Comparison of ENCODE assay signal across 19 mouse cellular contexts in the genomic region with DNA sequence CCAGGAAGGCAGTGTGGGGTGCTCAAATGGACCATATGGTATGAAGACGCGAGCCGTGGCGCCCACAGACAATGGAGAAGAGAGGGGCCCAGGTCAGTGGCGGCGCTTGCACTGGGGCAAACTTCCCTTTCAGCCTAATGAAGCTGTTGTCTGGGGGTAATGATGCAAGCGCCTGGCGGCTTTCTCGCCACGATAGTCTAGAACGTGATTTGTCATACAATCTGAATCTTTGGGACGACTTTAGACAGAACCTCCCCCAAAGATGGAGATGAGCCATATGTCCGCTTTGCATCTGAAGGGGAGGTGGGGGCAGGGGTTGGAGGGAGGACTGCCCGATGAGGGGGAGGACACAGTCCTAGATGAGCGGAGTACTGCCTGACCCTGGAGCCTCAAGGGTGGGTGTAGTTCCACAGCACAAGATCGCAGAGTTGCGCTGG. TPM values are rescaled to one million over a fixed set of nuclear protein-coding genes. Genes with fewer than 3 reads are reported as not detected.
DNase-seq lines count a peak whose midpoint lies in the region; ATAC-seq and TF ChIP-seq lines count a peak whose summit lies in the region.
"Had no signal": no experiment of that assay in that cellular context is flagged by ENCODE, and none has a peak within 500 bp of the region (broad histone marks: within the 10 kb centered on the region; RNA-seq: fewer than 3 reads in every experiment).

No protein-coding gene starts in this region.

- 3% methylated on average over 17 of the region's 17 CpGs for WGBS in limb, embryonic 11.5 days
- 2% methylated on average over 17 of the region's 17 CpGs for WGBS in limb, embryonic 10.5 days
- WGBS in embryonic facial prominence, embryonic 11.5 days: 3% methylated on average over 17 of the region's 17 CpGs
- 2% methylated on average over 17 of the region's 17 CpGs for WGBS in hindbrain, embryonic 14.5 days
- 7% methylated on average over 17 of the region's 17 CpGs for WGBS in stomach, postnatal 0 days

- no peak overlapping the region for H3K4me3 ChIP-seq in limb, embryonic 11.5 days (ENCODE audit: low read depth, low read length)
- H3K4me3 ChIP-seq in limb, embryonic 10.5 days: no peak overlapping the region
- no peak overlapping the region for H3K4me3 ChIP-seq in embryonic facial prominence, embryonic 11.5 days (ENCODE audit: low read depth, low read length)
- H3K4me3 ChIP-seq in hindbrain, embryonic 14.5 days (replicated peaks; ENCODE audit: low read length): no peak overlapping the region
- H3K4me3 ChIP-seq in stomach, postnatal 0 days (ENCODE audit: low read depth, low read length): no peak overlapping the region
- H3K4me3 ChIP-seq: heart, embryonic 12.5 days; hindbrain, embryonic 15.5 days; left cerebral cortex, adult 2 months had no signal

- TF ChIP-seq EP300 in stomach, postnatal 0 days (optimal IDR thresholded peaks at IDR 0.05): no peak

- ATAC-seq in limb, embryonic 11.5 days (ENCODE audit: insufficient number of reproducible peaks, low FRiP score, low TSS enrichment, low read depth): no peak
- ATAC-seq in embryonic facial prominence, embryonic 11.5 days (replicated peaks; ENCODE audit: insufficient number of reproducible peaks, low FRiP score, low TSS enrichment, low read depth): peak; percentile 35
- peak; percentile 25; the same call in 1 of the 2 replicates for ATAC-seq in hindbrain, embryonic 14.5 days (ENCODE audit: low FRiP score)
- no peak for ATAC-seq in stomach, postnatal 0 days (ENCODE audit: low FRiP score, low TSS enrichment)
- no peak for ATAC-seq in activated CD4-positive, CD25-positive, alpha-beta regulatory T cell, adult 4 months

- no peak overlapping the region for H3K27ac ChIP-seq in limb, embryonic 11.5 days (replicated peaks; ENCODE audit: low read depth, low read length)
- H3K27ac ChIP-seq in limb, embryonic 10.5 days: no peak overlapping the region
- no peak overlapping the region for H3K27ac ChIP-seq in embryonic facial prominence, embryonic 11.5 days (replicated peaks; ENCODE audit: low read depth, low read length)
- H3K27ac ChIP-seq in hindbrain, embryonic 14.5 days: no peak overlapping the region
- no peak overlapping the region for H3K27ac ChIP-seq in stomach, postnatal 0 days (replicated peaks)
- H3K27ac ChIP-seq: embryonic facial prominence, embryonic 13.5 days; hindbrain, embryonic 15.5 days; left cerebral cortex, adult 2 months had no signal

- peaks cover 72% of the 10 kb centered on the region for H3K27me3 ChIP-seq in limb, embryonic 11.5 days (ENCODE audit: control insufficient read depth, insufficient read depth, low read length)
- H3K27me3 ChIP-seq in limb, embryonic 10.5 days (ENCODE audit: low read depth, poor library complexity, severe bottlenecking): peaks cover 98% of the 10 kb centered on the region
- H3K27me3 ChIP-seq in embryonic facial prominence, embryonic 11.5 days (ENCODE audit: control insufficient read depth, insufficient read depth, low read length): peaks cover 68% of the 10 kb centered on the region
- peaks cover 98% of the 10 kb centered on the region for H3K27me3 ChIP-seq in hindbrain, embryonic 14.5 days (ENCODE audit: control insufficient read depth, insufficient read depth, low read length)
- H3K27me3 ChIP-seq in stomach, postnatal 0 days (ENCODE audit: control insufficient read depth, insufficient read depth, low read length): peaks cover 7% of the 10 kb centered on the region

- no peak overlapping the region for H3K4me2 ChIP-seq in limb, embryonic 11.5 days (ENCODE audit: low read depth, severe bottlenecking)
- no peak overlapping the region for H3K4me2 ChIP-seq in embryonic facial prominence, embryonic 11.5 days (ENCODE audit: low read depth, low read length)
- H3K4me2 ChIP-seq in hindbrain, embryonic 14.5 days (replicated peaks): no peak overlapping the region
- H3K4me2 ChIP-seq in stomach, postnatal 0 days (replicated peaks; ENCODE audit: low read depth): no peak overlapping the region
- H3K4me2 ChIP-seq: embryonic facial prominence, embryonic 13.5 days; heart, embryonic 12.5 days; hindbrain, embryonic 15.5 days had no signal

- DNase-seq in limb, embryonic 11.5 days (ENCODE audit: low spot score): peak; percentile 31
- no peak for DNase-seq in limb, embryonic 10.5 days (ENCODE audit: low spot score)
- DNase-seq in embryonic facial prominence, embryonic 11.5 days (ENCODE audit: low spot score): no peak
- DNase-seq in hindbrain, embryonic 14.5 days (ENCODE audit: low spot score): no peak
- DNase-seq in retina, embryonic 14.5 days (ENCODE audit: low spot score): peak; percentile 70
- no peak for DNase-seq in cerebellum, adult 11-12 months
- DNase-seq in stomach, postnatal 0 days (ENCODE audit: low spot score): no peak
- DNase-seq: adrenal gland, postnatal 14 days; B cell, adult 2 months; kidney, postnatal 25 days; lung, postnatal 10 days; thymus, postnatal 36 days had no signal

- no peaks in the 10 kb centered on the region for H3K9me3 ChIP-seq in limb, embryonic 11.5 days (ENCODE audit: control insufficient read depth, low read length)
- no peaks in the 10 kb centered on the region for H3K9me3 ChIP-seq in limb, embryonic 10.5 days (replicated peaks)
- H3K9me3 ChIP-seq in embryonic facial prominence, embryonic 11.5 days (replicated peaks; ENCODE audit: control insufficient read depth, low read length): no peaks in the 10 kb centered on the region
- H3K9me3 ChIP-seq in hindbrain, embryonic 14.5 days (ENCODE audit: control insufficient read depth, low read length): no peaks in the 10 kb centered on the region
- no peaks in the 10 kb centered on the region for H3K9me3 ChIP-seq in stomach, postnatal 0 days (ENCODE audit: control insufficient read depth, low read length)
- H3K9me3 ChIP-seq: embryonic facial prominence, embryonic 13.5 days; heart, embryonic 12.5 days; hindbrain, embryonic 15.5 days had no signal

- no peak overlapping the region for H3K9ac ChIP-seq in limb, embryonic 11.5 days (ENCODE audit: low read length)
- no peak overlapping the region for H3K9ac ChIP-seq in embryonic facial prominence, embryonic 11.5 days (replicated peaks; ENCODE audit: low read length)
- no peak overlapping the region for H3K9ac ChIP-seq in hindbrain, embryonic 14.5 days
- H3K9ac ChIP-seq in stomach, postnatal 0 days (ENCODE audit: low read length): no peak overlapping the region
- H3K9ac ChIP-seq: embryonic facial prominence, embryonic 13.5 days; heart, embryonic 12.5 days; hindbrain, embryonic 15.5 days had no signal

- peaks cover 9% of the 10 kb centered on the region for H3K4me1 ChIP-seq in limb, embryonic 11.5 days (ENCODE audit: control insufficient read depth, insufficient read depth, low read length)
- peaks cover 19% of the 10 kb centered on the region for H3K4me1 ChIP-seq in limb, embryonic 10.5 days
- peaks cover 6% of the 10 kb centered on the region for H3K4me1 ChIP-seq in embryonic facial prominence, embryonic 11.5 days (ENCODE audit: control insufficient read depth, insufficient read depth, low read length)
- H3K4me1 ChIP-seq in hindbrain, embryonic 14.5 days (replicated peaks; ENCODE audit: control insufficient read depth, insufficient read depth, low read length): peaks cover 16% of the 10 kb centered on the region; the same call in 1 of the 2 replicates
- H3K4me1 ChIP-seq in stomach, postnatal 0 days (replicated peaks; ENCODE audit: control insufficient read depth, insufficient read depth): no peaks in the 10 kb centered on the region

- TF ChIP-seq CTCF in stomach, postnatal 0 days (IDR thresholded peaks at IDR 0.05; ENCODE audit: low read depth): no peak

- no peaks in the 10 kb centered on the region for H3K36me3 ChIP-seq in limb, embryonic 11.5 days (ENCODE audit: control insufficient read depth, insufficient read depth, low read length)
- H3K36me3 ChIP-seq in limb, embryonic 10.5 days: no peaks in the 10 kb centered on the region
- no peaks in the 10 kb centered on the region for H3K36me3 ChIP-seq in embryonic facial prominence, embryonic 11.5 days (replicated peaks; ENCODE audit: control insufficient read depth, insufficient read depth, low read depth, low read length)
- H3K36me3 ChIP-seq in hindbrain, embryonic 14.5 days (replicated peaks; ENCODE audit: control insufficient read depth, insufficient read depth): no peaks in the 10 kb centered on the region
- no peaks in the 10 kb centered on the region for H3K36me3 ChIP-seq in stomach, postnatal 0 days (ENCODE audit: control insufficient read depth, insufficient read depth, low read length)
- H3K36me3 ChIP-seq: embryonic facial prominence, embryonic 13.5 days; heart, embryonic 12.5 days; hindbrain, embryonic 15.5 days had no signal

RNA-seq across cellular contexts. Expression of gene Neurog1, which starts 8.4 kb away (rescaled TPM):
- not detected in 2 replicates for polyA plus RNA-seq in limb, embryonic 11.5 days (2014; fragmentation: Nextera tagmentation; extraction: Ambion mirVana)
- 0.11 TPM in 1 of 2 replicates, not detected in the other for polyA plus RNA-seq in limb, embryonic 10.5 days (2016; fragmentation: Nextera tagmentation; extraction: Ambion mirVana)
- polyA plus RNA-seq in embryonic facial prominence, embryonic 11.5 days (2014; fragmentation: Nextera tagmentation; extraction: Ambion mirVana): 8.6 and 10.5 TPM in 2 replicates
- polyA plus RNA-seq in hindbrain, embryonic 14.5 days (2014; fragmentation: Nextera tagmentation; extraction: Ambion mirVana): 2.6 TPM in 1 of 2 replicates, not detected in the other
- polyA plus RNA-seq in stomach, postnatal 0 days (2015; fragmentation: Nextera tagmentation; extraction: Ambion mirVana): 0.06 TPM in 1 of 2 replicates, not detected in the other
- polyA plus RNA-seq in activated CD4-positive, CD25-positive, alpha-beta regulatory T cell, adult 4 months (2017; shearing (Covaris generic)): not detected
- polyA plus RNA-seq: heart, embryonic 12.5 days; liver, adult 2 months; stomach, embryonic 14.5 days had no signal

RNA-seq across cellular contexts. Expression of gene Cxcl14, which starts 36.0 kb away (rescaled TPM):
- 145 and 157 TPM in 2 replicates for polyA plus RNA-seq in limb, embryonic 11.5 days (2014; fragmentation: Nextera tagmentation; extraction: Ambion mirVana)
- polyA plus RNA-seq in limb, embryonic 10.5 days (2016; fragmentation: Nextera tagmentation; extraction: Ambion mirVana): 29.8 and 112 TPM in 2 replicates
- polyA plus RNA-seq in embryonic facial prominence, embryonic 11.5 days (2014; fragmentation: Nextera tagmentation; extraction: Ambion mirVana): 104 and 108 TPM in 2 replicates
- polyA plus RNA-seq in hindbrain, embryonic 14.5 days (2014; fragmentation: Nextera tagmentation; extraction: Ambion mirVana): 2.2 and 5.8 TPM in 2 replicates
- 10.1 and 10.6 TPM in 2 replicates for polyA plus RNA-seq in stomach, postnatal 0 days (2015; fragmentation: Nextera tagmentation; extraction: Ambion mirVana)
- polyA plus RNA-seq in activated CD4-positive, CD25-positive, alpha-beta regulatory T cell, adult 4 months (2017; shearing (Covaris generic)): not detected

Comparison
In these comparisons a context has a peak if more than half of its experiments do, and no peak if none do; other contexts are left out.
1. DNase-seq: peak in limb, embryonic 11.5 days (single experiment) and retina, embryonic 14.5 days (single experiment); none in limb, embryonic 10.5 days (single experiment), embryonic facial prominence, embryonic 11.5 days (single experiment), hindbrain, embryonic 14.5 days (single experiment), cerebellum, adult 11-12 months (single experiment) and stomach, postnatal 0 days (single experiment).
2. ATAC-seq: peak in embryonic facial prominence, embryonic 11.5 days (single experiment) and hindbrain, embryonic 14.5 days (single experiment); none in limb, embryonic 11.5 days (single experiment), stomach, postnatal 0 days (single experiment) and activated CD4-positive, CD25-positive, alpha-beta regulatory T cell, adult 4 months (single experiment).